Mouse (Mus musculus): ENCODE data around the gene Zc3h14.

GRCm38 (mm10) chr12:98726078-98726477 is 20.7 kb upstream of the Zc3h14 start:
- TF ChIP-seq CTCF (IDR thresholded peaks at IDR 0.05; ENCODE audit: control insufficient read depth, insufficient read depth, insufficient read length), result no peak
- TF ChIP-seq MYOG (IDR thresholded peaks at IDR 0.05; ENCODE audit: control insufficient read depth, extremely low read depth, insufficient read length), result no peak
- no peak for TF ChIP-seq FOSL1 (IDR thresholded peaks at IDR 0.05; ENCODE audit: insufficient read depth, low read length, poor library complexity, severe bottlenecking)
- no peak for TF ChIP-seq USF1 (IDR thresholded peaks at IDR 0.05; ENCODE audit: low read depth)
- TF ChIP-seq MAX (IDR thresholded peaks at IDR 0.05), result no peak

All from C2C12 (cell line).